Mouse (Mus musculus) E14TG2a.4 (cell line): Measurements from ENCODE around the gene 1810043G02Rik.
"Not testable (repeated sequence)": the region's sequence is repeated elsewhere in the genome, so short reads cannot be mapped to it uniquely, and the experiment has no call there.

Source experiments
- CTCF ChIP-seq: conservative IDR thresholded peaks from 2 replicates; pipeline ENCODE4 v1.5.1; 2014; ENCODE audit warnings: low read length
- NANOG ChIP-seq: IDR thresholded peaks from 2 replicates; pipeline ENCODE4 v1.6.1; 2014; ENCODE audit warnings: borderline replicate concordance, low read length, mixed read lengths
- POU5F1 ChIP-seq: IDR thresholded peaks from 2 replicates; pipeline ENCODE4 v1.6.1; 2014; ENCODE audit warnings: low read length, borderline replicate concordance

DNA sequence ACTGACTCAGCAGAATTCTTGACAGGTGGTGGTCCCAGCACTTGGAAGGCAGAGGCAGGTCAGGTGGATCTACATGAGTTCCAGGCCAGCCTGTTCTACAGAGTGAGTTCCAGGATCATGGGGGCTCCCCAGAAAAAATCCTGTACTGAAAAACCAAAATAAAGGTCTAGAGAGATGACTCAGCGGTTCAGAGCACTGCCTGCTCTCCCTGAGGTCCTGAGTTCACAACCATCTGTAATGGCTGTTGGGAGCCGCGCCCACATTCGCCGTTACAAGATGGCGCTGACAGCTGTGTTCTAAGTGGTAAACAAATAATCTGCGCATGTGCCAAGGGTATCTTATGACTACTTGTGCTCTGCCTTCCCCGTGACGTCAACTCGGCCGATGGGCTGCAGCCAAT, 41.7 kb downstream of the 1810043G02Rik start:
- TF ChIP-seq CTCF, POU5F1, NANOG: not testable (repeated sequence)
